Mouse (Mus musculus) CH12.LX (cell line): ENCODE measurements around the gene Mapk9. TPM values are rescaled to one million over a fixed set of nuclear protein-coding genes. Genes with fewer than 3 reads are reported as not detected.

Source experiments
- DNase-seq: peaks from one replicate; pipeline ENCODE4 v3.0.0-alpha.2; 2013; ENCODE audit errors: extremely low read depth
- H3K27ac ChIP-seq: 2 replicates; pipeline ENCODE4 v1.5.1; 2012; ENCODE audit warnings: low read depth, mild to moderate bottlenecking, control low read depth, moderate library complexity; ENCODE audit not compliant: insufficient read depth
- H3K27me3 ChIP-seq: replicated peaks from 2 replicates; pipeline ENCODE3; 2012; ENCODE audit warnings: inconsistent platforms
- H3K36me3 ChIP-seq, 2 experiments: replicated peaks in 1 of 2; 2 replicates each; pipeline versions ENCODE3 to v1.6.1; 2012; ENCODE audit warnings: inconsistent platforms in 1 of 2, low read length in 1 of 2, mild to moderate bottlenecking in 1 of 2, mixed read lengths in 1 of 2, moderate library complexity in 1 of 2; ENCODE audit not compliant: control insufficient read depth in 1 of 2, insufficient read depth in 1 of 2
- H3K4me1 ChIP-seq, 2 experiments: 2 replicates each; pipeline ENCODE4 v1.6.1; 2012; ENCODE audit warnings: inconsistent platforms in 1 of 2, moderate library complexity in 1 of 2; ENCODE audit not compliant: insufficient read depth in 2 of 2, control insufficient read depth in 1 of 2
- H3K4me2 ChIP-seq: 2 replicates; pipeline ENCODE4 v1.6.1; 2012; ENCODE audit warnings: low read depth, mild to moderate bottlenecking, control low read depth; ENCODE audit not compliant: poor library complexity, insufficient read depth, severe bottlenecking
- H3K4me3 ChIP-seq, 3 experiments: fragments of 150-350 bp in 1 of 3; sonication (generic) in 1 of 3; replicated peaks in 1 of 3; 2 replicates each; pipeline versions ENCODE3 to v1.5.1; 2011 to 2012; ENCODE audit warnings: low read depth in 2 of 3, low read length in 2 of 3, mild to moderate bottlenecking in 2 of 3, moderate library complexity in 2 of 3, control low read depth in 1 of 3, improper control_type of control experiment in 1 of 3, inconsistent platforms in 1 of 3, mixed read lengths in 1 of 3; ENCODE audit not compliant: poor library complexity in 1 of 3
- H3K79me2 ChIP-seq: replicated peaks from 2 replicates; pipeline ENCODE4 v1.6.1; 2012; ENCODE audit warnings: mild to moderate bottlenecking, moderate library complexity; ENCODE audit not compliant: control insufficient read depth, poor library complexity, insufficient read depth, severe bottlenecking; ENCODE audit errors: extremely low read depth
- H3K9ac ChIP-seq: 2 replicates; pipeline ENCODE4 v1.6.1; 2012; ENCODE audit warnings: low read depth, mild to moderate bottlenecking, control low read depth, moderate library complexity; ENCODE audit not compliant: insufficient read depth
- H3K9me3 ChIP-seq: replicated peaks from 2 replicates; pipeline ENCODE3; 2012; ENCODE audit warnings: low read length, inconsistent platforms, mixed read lengths
- BHLHE40 ChIP-seq: IDR thresholded peaks from 2 replicates; pipeline ENCODE4 v1.6.1; 2011; ENCODE audit warnings: mild to moderate bottlenecking, low read depth, low read length, improper control_type of control experiment
- CHD2 ChIP-seq: IDR thresholded peaks from 2 replicates; pipeline ENCODE4 v1.6.1; 2011; ENCODE audit warnings: low read length, improper control_type of control experiment
- CTCF ChIP-seq, 2 experiments: IDR thresholded peaks in 1 of 2; conservative IDR thresholded peaks in 1 of 2; 2 replicates each; pipeline ENCODE4 v1.5.1; 2011 to 2012; ENCODE audit warnings: low read depth in 2 of 2, low read length in 2 of 2, improper control_type of control experiment in 1 of 2, inconsistent platforms in 1 of 2, mild to moderate bottlenecking in 1 of 2, moderate library complexity in 1 of 2
- E2F4 ChIP-seq: IDR thresholded peaks from 2 replicates; pipeline ENCODE4 v1.6.1; 2011; ENCODE audit warnings: low read depth, low read length, improper control_type of control experiment; ENCODE audit not compliant: insufficient replicate concordance
- ELF1 ChIP-seq: IDR thresholded peaks from 2 replicates; pipeline ENCODE4 v1.6.1; 2014; ENCODE audit warnings: low read depth, mild to moderate bottlenecking, inconsistent platforms, low read length, improper control_type of control experiment
- JUND ChIP-seq: conservative IDR thresholded peaks from 2 replicates; pipeline ENCODE4 v1.6.1; 2011; ENCODE audit warnings: low read depth, low read length, improper control_type of control experiment
- MEF2A ChIP-seq: IDR thresholded peaks from 2 replicates; pipeline ENCODE4 v1.6.1; 2014; ENCODE audit warnings: low read depth, mild to moderate bottlenecking, inconsistent platforms, low read length, improper control_type of control experiment, borderline replicate concordance
- MYC ChIP-seq: IDR thresholded peaks from 2 replicates; pipeline ENCODE4 v1.6.1; 2011; ENCODE audit warnings: low read depth, mild to moderate bottlenecking, improper control_type of control experiment, low read length
- NELFE ChIP-seq: IDR thresholded peaks from 2 replicates; pipeline ENCODE4 v1.6.1; 2011; ENCODE audit warnings: low read depth, low read length, improper control_type of control experiment
- PAX5 ChIP-seq: IDR thresholded peaks from 2 replicates; pipeline ENCODE4 v1.6.1; 2012; ENCODE audit warnings: low read length, inconsistent platforms, mixed read lengths
- POLR2AphosphoS2 ChIP-seq: IDR thresholded peaks from 2 replicates; pipeline ENCODE4 v1.6.1; 2011; ENCODE audit warnings: low read depth, low read length, improper control_type of control experiment
- RAD21 ChIP-seq: IDR thresholded peaks from 2 replicates; pipeline ENCODE4 v1.6.1; 2011; ENCODE audit warnings: low read depth, mild to moderate bottlenecking, low read length, improper control_type of control experiment, moderate library complexity
- SIN3A ChIP-seq: IDR thresholded peaks from 2 replicates; pipeline ENCODE4 v1.6.1; 2012; ENCODE audit warnings: low read length, improper control_type of control experiment, inconsistent platforms
- SMC3 ChIP-seq: IDR thresholded peaks from 2 replicates; pipeline ENCODE4 v1.6.1; 2011; ENCODE audit warnings: low read depth, low read length, improper control_type of control experiment
- TBP ChIP-seq: conservative IDR thresholded peaks from 2 replicates; pipeline ENCODE4 v1.6.1; 2011; ENCODE audit warnings: low read depth, low read length, improper control_type of control experiment
- UBTF ChIP-seq: IDR thresholded peaks from 2 replicates; pipeline ENCODE4 v1.6.1; 2012; ENCODE audit warnings: low read depth, mild to moderate bottlenecking, inconsistent platforms, low read length, improper control_type of control experiment, moderate library complexity
- ZC3H11A ChIP-seq: IDR thresholded peaks from 2 replicates; pipeline ENCODE4 v1.6.1; 2012; ENCODE audit warnings: low read depth, mild to moderate bottlenecking, inconsistent platforms, low read length, improper control_type of control experiment
- ZKSCAN1 ChIP-seq: IDR thresholded peaks from 2 replicates; pipeline ENCODE4 v1.6.1; 2012; ENCODE audit warnings: low read depth, inconsistent platforms, low read length, improper control_type of control experiment, borderline replicate concordance
- dilution Hi-C: fragments of 300-500 bp; cut with MboI; formaldehyde crosslinking; loops from 2 replicates; pipeline ENCODE4 v1.14.3; 2020; ENCODE audit warnings: low sequenced_read_pairs; ENCODE audit not compliant: extremely low pct_unique_long_range_greater_than_20kb, extremely low pct_ligation_motif_present
- in situ Hi-C: fragments of 300-500 bp; cut with MboI; formaldehyde crosslinking; loops from 3 replicates; pipeline ENCODE4 v1.14.3; 2019; ENCODE audit warnings: low sequenced_read_pairs, low pct_ligation_motif_present, low pct_unique_long_range_greater_than_20kb, mixed read lengths
- polyA plus RNA-seq: library from polyadenylated mRNA; unstranded; fragments of >175 nt; gene quantifications from 2 replicates; pipeline ENCODE4 v1.2.1, GENCODE M21; 2012; ENCODE audit warnings: low read depth; ENCODE audit not compliant: insufficient read length
- total RNA-seq, 2 experiments: library from RNA; depleted of rRNA; stranded (reverse); fragments of 300-350 nt in 1 of 2; fragments of >200 nt in 1 of 2; gene quantifications; 2 replicates each; pipeline ENCODE4 v1.2.3; 2012 to 2014

The Mapk9 gene
- total and polyA plus RNA-seq, 3 experiments, result 22.0 to 36.8 (median 29.3) TPM

DNA sequence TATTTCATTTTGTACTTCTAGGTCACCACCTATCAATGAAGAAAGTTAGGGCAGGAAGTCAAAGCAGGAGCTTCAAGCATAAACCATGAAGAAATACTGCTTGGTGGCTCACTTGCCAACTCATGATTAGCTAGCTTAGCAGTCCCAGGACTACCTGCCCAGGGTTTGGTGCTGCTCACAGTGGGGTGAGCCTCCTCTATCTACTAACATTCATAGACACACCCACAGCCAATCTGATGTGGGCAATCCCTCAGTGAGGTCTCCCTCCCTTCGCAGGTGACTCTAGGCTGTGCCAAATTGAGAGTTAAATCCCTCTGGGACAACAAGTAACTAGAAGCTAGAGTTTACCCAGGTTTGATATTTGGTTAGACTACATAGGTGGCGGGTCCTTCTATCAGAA, 24.2 kb upstream of the Mapk9 start:
- Histone ChIP-seq H3K27ac (no peak overlapping the region), H3K36me3 (no peaks in the 10 kb centered on the region), H3K9me3 (no peaks in the 10 kb centered on the region), H3K27me3 (peaks cover 5% of the 10 kb centered on the region), H3K79me2 (no peaks in the 10 kb centered on the region), H3K4me1 (no peaks in the 10 kb centered on the region), H3K4me2 (no peak overlapping the region), H3K4me3 (no peak overlapping the region), H3K9ac (no peak overlapping the region)
- no peak for DNase-seq
- TF ChIP-seq ELF1, result no peak
- no peak for TF ChIP-seq ZKSCAN1
- TF ChIP-seq MYC, result no peak
- no peak for TF ChIP-seq SIN3A
- TF ChIP-seq POLR2AphosphoS2, result no peak
- no peak for TF ChIP-seq TBP
- no peak for TF ChIP-seq JUND
- no peak for TF ChIP-seq UBTF
- TF ChIP-seq ZC3H11A, result no peak
- TF ChIP-seq BHLHE40, result no peak
- dilution Hi-C loops, result no loop called here
- in situ Hi-C loops, result no loop called here

DNA sequence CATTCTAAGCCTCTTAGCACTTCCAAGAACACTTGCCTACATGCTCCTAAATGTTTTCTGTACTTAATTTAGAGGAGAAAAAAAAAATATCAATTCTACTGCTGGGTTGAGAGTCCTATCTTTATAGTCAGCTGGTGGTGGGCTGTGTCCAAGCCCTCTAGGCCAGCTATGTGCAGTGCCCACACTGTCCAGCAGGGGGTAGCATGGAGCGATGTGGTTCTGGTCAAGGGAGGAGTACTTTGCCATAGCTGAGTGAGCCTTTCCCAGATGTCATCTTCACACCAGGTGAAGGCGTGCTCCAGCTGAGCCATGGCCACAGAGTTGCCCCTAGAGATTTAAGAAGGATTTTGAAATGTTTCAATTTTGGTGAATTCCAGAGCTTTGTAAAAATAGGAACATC, 21.7 kb upstream of the Mapk9 start:
- dilution Hi-C loops (no loop called here), in situ Hi-C loops (no loop called here)
- Histone ChIP-seq H3K4me1 (no peaks in the 10 kb centered on the region), H3K27ac (no peak overlapping the region), H3K9me3 (no peaks in the 10 kb centered on the region), H3K36me3 (no peaks in the 10 kb centered on the region), H3K9ac (no peak overlapping the region), H3K79me2 (no peaks in the 10 kb centered on the region), H3K4me3 (no peak overlapping the region), H3K4me2 (no peak overlapping the region), H3K27me3 (peaks cover 6% of the 10 kb centered on the region)
- DNase-seq, result peak; percentile 53
- TF ChIP-seq BHLHE40 (no peak), PAX5 (no peak), NELFE (0 out of 2 replicates have a peak, but pooled peaks have one; percentile 24), CHD2 (no peak), SMC3 (peak; percentile 93), CTCF (conservative IDR thresholded peaks at IDR 0.05 in 1 of 2, IDR thresholded peaks at IDR 0.05 in 1 of 2; ENCODE audit: low read depth in 2 of 2, low read length in 2 of 2) (peak; percentile 93 to 98), RAD21 (peak; percentile 65), TBP (no peak), E2F4 (no peak), MEF2A (no peak)
